ENCODE assay signal across 22 mouse cellular contexts in the genomic region with DNA sequence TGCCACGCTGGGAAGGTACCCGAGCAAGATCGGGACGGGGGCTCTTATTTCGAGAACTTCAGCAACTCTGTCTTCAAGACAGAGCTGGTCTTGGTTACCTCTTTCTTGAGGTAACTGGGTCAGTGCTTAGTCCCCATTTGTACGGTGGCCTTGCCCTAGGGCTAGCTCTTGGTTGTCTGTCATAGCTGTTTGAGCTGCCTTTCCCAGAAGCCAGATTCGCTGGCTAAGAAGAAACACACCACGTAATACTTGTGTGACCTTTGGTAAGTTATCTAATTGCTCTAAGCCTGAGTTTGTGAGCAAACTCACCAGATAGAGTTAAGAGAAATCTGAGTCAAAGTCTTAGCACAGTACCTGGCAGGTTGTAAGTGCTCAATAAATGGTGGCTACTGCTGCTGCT. TPM values are rescaled to one million over a fixed set of nuclear protein-coding genes. Genes with fewer than 3 reads are reported as not detected.
A peak's percentile ranks its signal among the peaks of the same experiment; 100 is the strongest.
DNase-seq lines count a peak whose midpoint lies in the region; ATAC-seq and TF ChIP-seq lines count a peak whose summit lies in the region.
"Had no signal": no experiment of that assay in that cellular context is flagged by ENCODE, and none has a peak within 500 bp of the region (broad histone marks: within the 10 kb centered on the region; RNA-seq: fewer than 3 reads in every experiment).

No protein-coding gene starts in this region.

- no peak for TF ChIP-seq EP300 in stomach, postnatal 0 days (optimal IDR thresholded peaks at IDR 0.05)

- 89% methylated on average over 8 of the region's 8 CpGs for WGBS in kidney, adult 2 months
- 92% methylated on average over 8 of the region's 8 CpGs for WGBS in intestine, embryonic 15.5 days
- 78% methylated on average over 8 of the region's 8 CpGs for WGBS in liver, embryonic 13.5 days (ENCODE audit: insufficient replicate concordance)
- WGBS in stomach, postnatal 0 days = 92% methylated on average over 8 of the region's 8 CpGs

- DNase-seq in kidney, adult 2 months = peak; percentile 56
- no peak for DNase-seq in kidney, postnatal 10 days
- no peak for DNase-seq in liver, embryonic 13.5 days
- peak; percentile 29 for DNase-seq in stomach, postnatal 0 days (ENCODE audit: low spot score)
- no peak for DNase-seq in spleen, adult 18-20 months
- no peak for DNase-seq in thymus, postnatal 14 days
- DNase-seq: adrenal gland, postnatal 14 days; cerebellum, adult 11 months; cerebellum, postnatal 14 days; gastrocnemius, postnatal 25 days; heart, adult 2 months; thymus, postnatal 25 days had no signal

- no peak overlapping the region for H3K4me2 ChIP-seq in intestine, embryonic 15.5 days (replicated peaks)
- peak overlapping the region; percentile 64 for H3K4me2 ChIP-seq in liver, embryonic 13.5 days
- no peak overlapping the region for H3K4me2 ChIP-seq in stomach, postnatal 0 days (replicated peaks; ENCODE audit: low read depth)
- H3K4me2 ChIP-seq: embryonic facial prominence, embryonic 13.5 days; forebrain, embryonic 12.5 days; hindbrain, embryonic 13.5 days; limb, embryonic 15.5 days; midbrain, embryonic 15.5 days had no signal

- H3K4me1 ChIP-seq in kidney, adult 2 months (ENCODE audit: control insufficient read depth, insufficient read depth, low read length) = peaks cover 4% of the 10 kb centered on the region; the same call in 1 of the 2 replicates
- peaks cover 9% of the 10 kb centered on the region; the same call in 1 of the 2 replicates for H3K4me1 ChIP-seq in intestine, embryonic 15.5 days (replicated peaks)
- peaks cover 92% of the 10 kb centered on the region for H3K4me1 ChIP-seq in liver, embryonic 13.5 days (replicated peaks)
- H3K4me1 ChIP-seq in stomach, postnatal 0 days (replicated peaks; ENCODE audit: control insufficient read depth, insufficient read depth) = no peaks in the 10 kb centered on the region; the same call in 1 of the 2 replicates
- H3K4me1 ChIP-seq: embryonic facial prominence, embryonic 13.5 days; forebrain, embryonic 12.5 days; hindbrain, embryonic 13.5 days; limb, embryonic 15.5 days; midbrain, embryonic 15.5 days had no signal

- no peak for TF ChIP-seq POLR2A in kidney, adult 2 months (IDR thresholded peaks at IDR 0.05; ENCODE audit: low read depth, low read length)

- no peak overlapping the region for H3K4me3 ChIP-seq in kidney, adult 2 months (ENCODE audit: insufficient read depth, low read depth, low read length)
- H3K4me3 ChIP-seq in intestine, embryonic 15.5 days (replicated peaks) = no peak overlapping the region
- peak overlapping the region; percentile 39 for H3K4me3 ChIP-seq in liver, embryonic 13.5 days (replicated peaks)
- H3K4me3 ChIP-seq in stomach, postnatal 0 days (ENCODE audit: low read depth, low read length) = no peak overlapping the region
- H3K4me3 ChIP-seq: embryonic facial prominence, embryonic 13.5 days; forebrain, embryonic 12.5 days; heart, adult 2 months; hindbrain, embryonic 13.5 days; layer of hippocampus, adult 2 months; limb, embryonic 15.5 days; midbrain, embryonic 15.5 days; myocyte had no signal

- H3K9me3 ChIP-seq in intestine, embryonic 15.5 days = no peaks in the 10 kb centered on the region
- H3K9me3 ChIP-seq in liver, embryonic 13.5 days (replicated peaks) = peaks cover 11% of the 10 kb centered on the region; the same call in 1 of the 2 replicates
- no peaks in the 10 kb centered on the region for H3K9me3 ChIP-seq in stomach, postnatal 0 days (ENCODE audit: control insufficient read depth, low read length)
- H3K9me3 ChIP-seq: embryonic facial prominence, embryonic 13.5 days; forebrain, embryonic 12.5 days; hindbrain, embryonic 13.5 days; limb, embryonic 15.5 days; midbrain, embryonic 15.5 days had no signal

- H3K36me3 ChIP-seq in kidney, adult 2 months (ENCODE audit: control insufficient read depth, insufficient read depth, low read length) = no peaks in the 10 kb centered on the region
- peaks cover 36% of the 10 kb centered on the region for H3K36me3 ChIP-seq in intestine, embryonic 15.5 days
- H3K36me3 ChIP-seq in liver, embryonic 13.5 days = peaks cover 98% of the 10 kb centered on the region
- peaks cover 12% of the 10 kb centered on the region for H3K36me3 ChIP-seq in stomach, postnatal 0 days (ENCODE audit: control insufficient read depth, insufficient read depth, low read length)

- H3K27me3 ChIP-seq in kidney, adult 2 months (replicated peaks; ENCODE audit: control insufficient read depth, insufficient read depth, low read length) = no peaks in the 10 kb centered on the region
- no peaks in the 10 kb centered on the region for H3K27me3 ChIP-seq in intestine, embryonic 15.5 days (replicated peaks)
- H3K27me3 ChIP-seq in liver, embryonic 13.5 days = no peaks in the 10 kb centered on the region
- H3K27me3 ChIP-seq in stomach, postnatal 0 days (ENCODE audit: control insufficient read depth, insufficient read depth, low read length) = no peaks in the 10 kb centered on the region
- H3K27me3 ChIP-seq: embryonic facial prominence, embryonic 13.5 days; forebrain, embryonic 12.5 days; hindbrain, embryonic 13.5 days; limb, embryonic 15.5 days; midbrain, embryonic 15.5 days; Patski had no signal

- TF ChIP-seq CTCF in kidney, adult 2 months (conservative IDR thresholded peaks at IDR 0.05; ENCODE audit: insufficient read depth, insufficient read length, low read depth, low read length) = no peak
- TF ChIP-seq CTCF in stomach, postnatal 0 days (IDR thresholded peaks at IDR 0.05; ENCODE audit: low read depth) = no peak

- no peak overlapping the region for H3K27ac ChIP-seq in kidney, adult 2 months (ENCODE audit: insufficient read depth, low read depth, low read length)
- H3K27ac ChIP-seq in intestine, embryonic 15.5 days = peak overlapping the region; percentile 66
- H3K27ac ChIP-seq in liver, embryonic 13.5 days = peak overlapping the region; percentile 95
- H3K27ac ChIP-seq in stomach, postnatal 0 days (replicated peaks) = peak overlapping the region; percentile 24; the same call in 1 of the 2 replicates
- H3K27ac ChIP-seq: embryonic facial prominence, embryonic 13.5 days; forebrain, embryonic 12.5 days; heart, adult 2 months; hindbrain, embryonic 13.5 days; kidney, postnatal 0 days; layer of hippocampus, adult 2 months; limb, embryonic 15.5 days; midbrain, embryonic 15.5 days had no signal

- H3K9ac ChIP-seq in intestine, embryonic 15.5 days = no peak overlapping the region
- peak overlapping the region; percentile 71 for H3K9ac ChIP-seq in liver, embryonic 13.5 days
- H3K9ac ChIP-seq in stomach, postnatal 0 days (ENCODE audit: low read length) = no peak overlapping the region
- H3K9ac ChIP-seq: embryonic facial prominence, embryonic 13.5 days; forebrain, embryonic 12.5 days; hindbrain, embryonic 13.5 days; limb, embryonic 15.5 days; midbrain, embryonic 15.5 days had no signal

- ATAC-seq in intestine, embryonic 15.5 days = peak; percentile 40
- no peak for ATAC-seq in liver, embryonic 13.5 days (ENCODE audit: low read depth)
- ATAC-seq in stomach, postnatal 0 days (ENCODE audit: low FRiP score, low TSS enrichment) = peak; percentile 56
- ATAC-seq: midbrain, embryonic 15.5 days; Patski had no signal

RNA-seq across cellular contexts. Expression of a gene that starts 7.8 kb away (rescaled TPM):
- 30.2 and 31.3 TPM in 2 replicates for polyA plus RNA-seq in kidney, adult 2 months (2012; rRNA removed)
- polyA plus RNA-seq in intestine, embryonic 15.5 days (2015; fragmentation: Nextera tagmentation; extraction: Ambion mirVana) = 13.1 and 18.1 TPM in 2 replicates
- 61.8 and 69.9 TPM in 2 replicates for polyA plus RNA-seq in liver, embryonic 13.5 days (2015; fragmentation: Nextera tagmentation; extraction: Ambion mirVana)
- 5.2 and 5.7 TPM in 2 replicates for polyA plus RNA-seq in stomach, postnatal 0 days (2015; fragmentation: Nextera tagmentation; extraction: Ambion mirVana)

RNA-seq across cellular contexts. Expression of a gene that starts 39.6 kb away (rescaled TPM):
- polyA plus RNA-seq in kidney, adult 2 months (2012; rRNA removed) = 10.5 and 10.9 TPM in 2 replicates
- polyA plus RNA-seq in intestine, embryonic 15.5 days (2015; fragmentation: Nextera tagmentation; extraction: Ambion mirVana) = 214 and 219 TPM in 2 replicates
- polyA plus RNA-seq in liver, embryonic 13.5 days (2015; fragmentation: Nextera tagmentation; extraction: Ambion mirVana) = 1.7 and 2.2 TPM in 2 replicates
- polyA plus RNA-seq in stomach, postnatal 0 days (2015; fragmentation: Nextera tagmentation; extraction: Ambion mirVana) = 211 and 220 TPM in 2 replicates

RNA-seq across cellular contexts. Expression of a gene that starts 49.5 kb away (rescaled TPM):
- 0.04 TPM in 1 of 2 replicates, not detected in the other for polyA plus RNA-seq in kidney, adult 2 months (2012; rRNA removed)
- polyA plus RNA-seq in intestine, embryonic 15.5 days (2015; fragmentation: Nextera tagmentation; extraction: Ambion mirVana) = 0.95 and 1.2 TPM in 2 replicates
- polyA plus RNA-seq in liver, embryonic 13.5 days (2015; fragmentation: Nextera tagmentation; extraction: Ambion mirVana) = not detected in 2 replicates
- 12.7 TPM in 2 replicates for polyA plus RNA-seq in stomach, postnatal 0 days (2015; fragmentation: Nextera tagmentation; extraction: Ambion mirVana)
- polyA plus RNA-seq: forebrain, embryonic 12.5 days; hindbrain, embryonic 13.5 days; kidney, postnatal 0 days; myocyte; Patski had no signal

Comparison
In these comparisons a context has a peak if more than half of its experiments do, and no peak if none do; other contexts are left out.
1. DNase-seq: peak in kidney, adult 2 months (single experiment) and stomach, postnatal 0 days (single experiment); none in kidney, postnatal 10 days (single experiment), liver, embryonic 13.5 days (single experiment), spleen, adult 18-20 months (0 of 2) and thymus, postnatal 14 days (single experiment).
2. RNA of a gene that starts 39.6 kb away (polyA plus RNA-seq): 214 to 219 TPM in intestine, embryonic 15.5 days and 211 to 220 TPM in stomach, postnatal 0 days; 10.5 to 10.9 TPM in kidney, adult 2 months and 1.7 to 2.2 TPM in liver, embryonic 13.5 days; every median in the first group is over 10 times any median in the second.